Mouse (Mus musculus) lung, adult 2 months (tissue): ENCODE results near the gene Gm13276.

ENCODE experiments used
- CTCF ChIP-seq: fragments of 200-500 bp; IDR thresholded peaks from 2 replicates; pipeline ENCODE4 v1.5.1; 2011; ENCODE audit warnings: mild to moderate bottlenecking, low read length, control low read depth; ENCODE audit not compliant: insufficient read depth
- POLR2A ChIP-seq: fragments of 200-500 bp; IDR thresholded peaks from 2 replicates; pipeline ENCODE4 v1.6.1; 2011; ENCODE audit warnings: low read depth, mild to moderate bottlenecking, control low read depth, low read length, borderline replicate concordance; ENCODE audit errors: extremely low read depth

GRCm38 (mm10) chr4:88757628-88758031, 27.9 kb upstream of the Gm13276 start:
- TF ChIP-seq CTCF: peak; percentile 61
- TF ChIP-seq POLR2A: peak; percentile 52; the same call in 1 of the 2 replicates
